Mouse (Mus musculus) heart, postnatal 0 days (tissue): ENCODE results near the gene Lrrc32.

ENCODE experiments used
- CTCF ChIP-seq: IDR thresholded peaks from 2 replicates; pipeline ENCODE4 v1.5.1; 2016; ENCODE audit warnings: antibody characterized with exemption, control low read depth, low read depth
- EP300 ChIP-seq: IDR thresholded peaks from 2 replicates; pipeline ENCODE4 v1.6.1; 2016; ENCODE audit warnings: antibody characterized with exemption, low read depth

DNA sequence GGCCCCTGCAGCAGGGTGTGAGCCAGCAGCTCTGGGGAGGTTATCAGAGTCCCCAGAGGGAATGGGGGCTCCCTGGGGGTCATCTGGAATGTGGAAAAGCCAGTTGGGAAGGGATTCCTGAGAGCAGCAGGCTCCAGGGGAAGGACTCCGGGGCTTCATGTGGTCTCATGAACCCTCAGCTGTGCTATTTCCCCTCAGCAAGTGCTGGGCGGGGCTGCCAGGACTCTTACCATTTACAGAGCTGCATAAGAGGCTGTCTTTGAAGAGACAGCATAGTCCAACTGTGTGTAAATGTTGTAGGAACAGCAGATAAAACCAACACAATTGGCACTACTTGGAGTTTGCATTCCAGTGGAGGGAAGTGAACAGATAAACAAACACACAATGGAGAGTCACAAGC lies 61.5 kb downstream of the Lrrc32 start:
- TF ChIP-seq CTCF, result no peak
- TF ChIP-seq EP300, result no peak
